Mouse (Mus musculus) lung, postnatal 0 days (tissue): ENCODE measurements at regions not wholly inside any gene's neighbourhood (a gene's known extent, or its start where the extent isn't known, plus 50 kb on each side); places are given as distances from the start of the nearest gene placed in this dataset.

Experiments used
- ATAC-seq: fragments of 200-750 bp; cut with Nextera tagmentation; 2 replicates; pipeline ENCODE4 v1.8.0; 2017; ENCODE audit warnings: moderate library complexity
- DNase-seq: peaks from one replicate; pipeline ENCODE4 v3.0.0-alpha.2; 2016; ENCODE audit warnings: low spot score
- H3K27ac ChIP-seq: fragments of 300-500 bp; sonication (generic); 2 replicates; pipeline ENCODE4 v1.5.1; 2014; ENCODE audit warnings: antibody characterized with exemption, mild to moderate bottlenecking, low read length, mixed read lengths
- H3K27me3 ChIP-seq: fragments of 300-500 bp; sonication (generic); replicated peaks from 2 replicates; pipeline ENCODE4 v1.6.1; 2014; ENCODE audit warnings: low read length, mixed read lengths; ENCODE audit not compliant: insufficient read depth
- H3K36me3 ChIP-seq: fragments of 300-500 bp; sonication (generic); 2 replicates; pipeline ENCODE4 v1.6.1; 2014; ENCODE audit warnings: low read length, mixed read lengths; ENCODE audit not compliant: insufficient read depth
- H3K4me1 ChIP-seq: fragments of 300-500 bp; sonication (generic); 2 replicates; pipeline ENCODE4 v1.6.1; 2014; ENCODE audit warnings: antibody characterized with exemption, low read depth, low read length, mixed read lengths; ENCODE audit not compliant: insufficient read depth
- H3K4me2 ChIP-seq: fragments of 300-500 bp; sonication (generic); replicated peaks from 2 replicates; pipeline ENCODE4 v1.6.1; 2014; ENCODE audit warnings: low read depth, mild to moderate bottlenecking, low read length, moderate library complexity, mixed read lengths
- H3K4me3 ChIP-seq: fragments of 300-500 bp; sonication (generic); 2 replicates; pipeline ENCODE4 v1.5.1; 2014; ENCODE audit warnings: low read depth, low read length
- H3K9ac ChIP-seq: fragments of 300-500 bp; sonication (generic); replicated peaks from 2 replicates; pipeline ENCODE4 v1.6.1; 2014; ENCODE audit warnings: low read depth, mild to moderate bottlenecking
- H3K9me3 ChIP-seq: fragments of 300-500 bp; sonication (generic); 2 replicates; pipeline ENCODE4 v1.6.1; 2016; ENCODE audit warnings: low read length, mixed read lengths
- CTCF ChIP-seq: IDR thresholded peaks from 2 replicates; pipeline ENCODE4 v1.5.1; 2016; ENCODE audit warnings: antibody characterized with exemption, mild to moderate bottlenecking
- EP300 ChIP-seq: IDR thresholded peaks from 2 replicates; pipeline ENCODE4 v1.6.1; 2016; ENCODE audit warnings: antibody characterized with exemption, mild to moderate bottlenecking, control low read depth
- WGBS: fragments of 180-500 bp; shearing (Covaris S2); extraction: QIAGEN DNeasy Blood & Tissue Kit; methylation state at CpG from one replicate; pipeline ENCODE4 v1.1.7; 2014; 5-methylcytosine and 5-hydroxymethylcytosine counted together

GRCm38 (mm10) chr4:29152134-29152867 lies 339.4 kb downstream of the Epha7 start:
- no peak overlapping the region for H3K4me3 ChIP-seq
- H3K36me3 ChIP-seq = no peaks in the 10 kb centered on the region
- WGBS = 43% methylated on average over 6 of the region's 6 CpGs
- no peaks in the 10 kb centered on the region for H3K4me1 ChIP-seq
- H3K27me3 ChIP-seq = no peaks in the 10 kb centered on the region
- no peaks in the 10 kb centered on the region for H3K9me3 ChIP-seq
- TF ChIP-seq EP300 (peak; percentile 60; the same call in 1 of the 2 replicates), CTCF (no peak)
- DNase-seq (peak; percentile 88), ATAC-seq (peak; percentile 90)
- H3K27ac ChIP-seq = peak overlapping the region; percentile 22; the same call in 1 of the 2 replicates
- no peak overlapping the region for H3K4me2 ChIP-seq
- no peak overlapping the region for H3K9ac ChIP-seq

DNA sequence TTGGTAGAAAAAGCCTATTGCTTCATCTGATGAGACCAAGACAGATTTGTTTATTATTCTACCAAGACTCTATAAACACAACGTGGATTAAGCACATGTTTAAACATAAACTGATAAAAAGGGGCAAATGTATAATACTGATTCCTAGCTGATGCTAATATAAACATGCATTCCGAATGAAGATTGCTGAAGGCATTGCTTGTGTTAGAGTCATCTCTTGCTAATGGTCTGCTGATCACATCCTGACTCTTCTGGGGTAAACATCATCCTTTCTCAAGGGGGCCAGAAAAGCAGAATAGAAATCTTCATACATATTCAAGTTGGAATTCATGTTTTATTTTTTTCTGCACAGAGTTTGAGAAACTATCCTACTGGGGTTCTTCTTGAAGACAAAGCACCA lies 369.6 kb downstream of the Epha7 start:
- 29% methylated on average over 2 of the region's 2 CpGs for WGBS
- H3K4me3 ChIP-seq = no peak overlapping the region
- H3K4me2 ChIP-seq = no peak overlapping the region
- ATAC-seq = no peak
- DNase-seq = no peak
- H3K36me3 ChIP-seq = no peaks in the 10 kb centered on the region
- no peak overlapping the region for H3K27ac ChIP-seq
- no peak overlapping the region for H3K9ac ChIP-seq
- no peak for TF ChIP-seq EP300
- TF ChIP-seq CTCF = no peak
- H3K9me3 ChIP-seq = no peaks in the 10 kb centered on the region
- no peaks in the 10 kb centered on the region for H3K4me1 ChIP-seq
- H3K27me3 ChIP-seq = no peaks in the 10 kb centered on the region

DNA sequence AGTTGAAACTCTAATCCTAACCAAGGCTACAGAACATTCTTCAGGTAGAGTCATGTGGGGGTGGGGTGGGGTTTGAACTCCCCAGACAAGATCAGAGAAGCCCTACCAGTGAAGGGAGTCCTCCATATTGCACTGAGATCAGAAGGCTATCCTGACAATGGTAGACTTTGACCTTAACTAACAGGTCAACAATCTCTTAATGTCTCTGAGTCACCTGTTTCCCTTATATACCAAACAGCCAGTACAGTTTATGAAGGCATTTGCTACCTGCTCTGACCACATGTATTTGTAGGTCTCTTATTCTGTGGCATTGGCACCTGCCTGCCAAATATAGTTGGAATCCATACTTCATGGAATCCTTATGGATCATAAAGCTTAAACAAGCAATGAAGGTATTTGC lies 370.5 kb downstream of the Epha7 start:
- ATAC-seq (no peak), DNase-seq (no peak)
- Histone ChIP-seq H3K9me3 (no peaks in the 10 kb centered on the region), H3K4me3 (no peak overlapping the region), H3K36me3 (no peaks in the 10 kb centered on the region), H3K27ac (no peak overlapping the region), H3K4me1 (no peaks in the 10 kb centered on the region), H3K4me2 (no peak overlapping the region), H3K9ac (no peak overlapping the region), H3K27me3 (no peaks in the 10 kb centered on the region)
- TF ChIP-seq CTCF = no peak
- no peak for TF ChIP-seq EP300

GRCm38 (mm10) chr4:29183818-29184217 lies 370.9 kb downstream of the Epha7 start:
- H3K27ac ChIP-seq = no peak overlapping the region
- no peaks in the 10 kb centered on the region for H3K27me3 ChIP-seq
- H3K4me1 ChIP-seq = no peaks in the 10 kb centered on the region
- H3K9me3 ChIP-seq = no peaks in the 10 kb centered on the region
- 57% methylated on average over 2 of the region's 2 CpGs for WGBS
- H3K4me2 ChIP-seq = no peak overlapping the region
- TF ChIP-seq CTCF (no peak), EP300 (no peak)
- no peaks in the 10 kb centered on the region for H3K36me3 ChIP-seq
- DNase-seq (no peak), ATAC-seq (no peak)
- no peak overlapping the region for H3K9ac ChIP-seq
- no peak overlapping the region for H3K4me3 ChIP-seq

- H3K27ac ChIP-seq = no peak overlapping the region
- no peaks in the 10 kb centered on the region for H3K27me3 ChIP-seq
- no peak for TF ChIP-seq EP300
- no peak for TF ChIP-seq CTCF
- no peaks in the 10 kb centered on the region for H3K4me1 ChIP-seq
- ATAC-seq = no peak
- H3K9me3 ChIP-seq = no peaks in the 10 kb centered on the region
- H3K4me2 ChIP-seq = no peak overlapping the region
- no peak overlapping the region for H3K9ac ChIP-seq
- no peaks in the 10 kb centered on the region for H3K36me3 ChIP-seq
- H3K4me3 ChIP-seq = no peak overlapping the region
- DNase-seq = no peak
Observed at GRCm38 (mm10) chr4:29200976-29201375, 388.0 kb downstream of the Epha7 start.
